Mouse (Mus musculus) gastrocnemius, adult 2 months (tissue): Measurements from ENCODE around the gene Camk2d. TPM values are rescaled to one million over a fixed set of nuclear protein-coding genes. Genes with fewer than 3 reads are reported as not detected.

Experiments used
- DNase-seq: peaks from one replicate; pipeline ENCODE4 v3.0.0; 2022
- H3K27ac ChIP-seq: fragments of 200-600 bp; 2 replicates; pipeline ENCODE4 v1.8.1; 2022; ENCODE audit warnings: mild to moderate bottlenecking
- H3K4me3 ChIP-seq: fragments of 200-600 bp; 2 replicates; pipeline ENCODE4 v1.8.1; 2022; ENCODE audit warnings: mild to moderate bottlenecking, moderate library complexity
- CTCF ChIP-seq: fragments of 200-600 bp; IDR thresholded peaks from 2 replicates; pipeline ENCODE4 v1.8.1; 2022; ENCODE audit warnings: antibody characterized with exemption, mild to moderate bottlenecking, moderate library complexity
- intact Hi-C: fragments of 180-260 bp; cut with DNase I; formaldehyde crosslinking; loops from one replicate; pipeline ENCODE4 v1.15.1; 2025
- total RNA-seq, 2 experiments: library from RNA; stranded (reverse); gene quantifications; 2 replicates each; pipeline ENCODE4 v1.2.3; 2021

Camk2d gene
- total RNA-seq, 2 experiments from 2014 or later, result 54.2 to 60.1 TPM

DNA sequence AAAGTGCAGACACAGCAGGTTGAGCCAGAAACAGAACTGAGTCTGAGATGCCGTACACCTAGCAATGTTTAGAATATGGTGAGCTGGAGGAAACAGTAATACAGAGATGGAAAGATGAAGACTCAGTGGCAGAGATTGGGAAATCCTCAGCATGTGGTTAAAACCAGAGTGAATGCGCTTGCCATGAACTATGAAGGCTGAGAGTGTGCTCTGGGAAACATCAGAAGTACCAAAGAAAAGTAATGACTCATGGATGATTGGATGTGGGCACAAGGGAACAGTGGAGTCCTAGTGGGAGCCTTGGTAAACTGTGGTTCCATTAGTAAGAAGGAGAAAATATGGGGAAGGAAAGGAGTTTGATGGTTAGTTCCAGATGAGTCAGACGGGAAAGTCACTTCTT lies 231.8 kb downstream of the Camk2d start:
- no peak for DNase-seq
- TF ChIP-seq CTCF, result no peak
- intact Hi-C loops, result no loop called here
- no peak overlapping the region for H3K4me3 ChIP-seq
- H3K27ac ChIP-seq, result no peak overlapping the region

DNA sequence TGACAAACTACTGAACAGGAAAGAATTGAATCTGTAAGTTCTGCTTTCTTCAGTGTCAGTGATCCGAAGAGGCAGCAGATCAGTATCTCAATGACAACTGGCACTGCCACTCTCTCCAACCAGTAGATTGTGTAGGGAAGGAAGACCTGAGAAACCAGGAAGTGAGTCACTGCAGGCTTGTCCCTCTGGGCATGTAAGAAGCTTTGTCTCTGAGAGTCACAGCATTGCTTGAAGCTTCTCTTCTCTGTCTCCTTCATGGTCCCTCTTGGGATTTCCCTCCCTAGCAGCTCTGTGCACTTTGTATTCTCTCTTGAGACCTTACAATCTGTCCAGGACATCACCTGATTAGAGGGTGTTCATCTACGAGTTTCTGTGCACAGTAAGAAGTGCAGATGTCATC lies 233.7 kb downstream of the Camk2d start:
- no peak for DNase-seq
- Histone ChIP-seq H3K4me3 (no peak overlapping the region), H3K27ac (no peak overlapping the region)
- intact Hi-C loops, result no loop called here
- no peak for TF ChIP-seq CTCF

DNA sequence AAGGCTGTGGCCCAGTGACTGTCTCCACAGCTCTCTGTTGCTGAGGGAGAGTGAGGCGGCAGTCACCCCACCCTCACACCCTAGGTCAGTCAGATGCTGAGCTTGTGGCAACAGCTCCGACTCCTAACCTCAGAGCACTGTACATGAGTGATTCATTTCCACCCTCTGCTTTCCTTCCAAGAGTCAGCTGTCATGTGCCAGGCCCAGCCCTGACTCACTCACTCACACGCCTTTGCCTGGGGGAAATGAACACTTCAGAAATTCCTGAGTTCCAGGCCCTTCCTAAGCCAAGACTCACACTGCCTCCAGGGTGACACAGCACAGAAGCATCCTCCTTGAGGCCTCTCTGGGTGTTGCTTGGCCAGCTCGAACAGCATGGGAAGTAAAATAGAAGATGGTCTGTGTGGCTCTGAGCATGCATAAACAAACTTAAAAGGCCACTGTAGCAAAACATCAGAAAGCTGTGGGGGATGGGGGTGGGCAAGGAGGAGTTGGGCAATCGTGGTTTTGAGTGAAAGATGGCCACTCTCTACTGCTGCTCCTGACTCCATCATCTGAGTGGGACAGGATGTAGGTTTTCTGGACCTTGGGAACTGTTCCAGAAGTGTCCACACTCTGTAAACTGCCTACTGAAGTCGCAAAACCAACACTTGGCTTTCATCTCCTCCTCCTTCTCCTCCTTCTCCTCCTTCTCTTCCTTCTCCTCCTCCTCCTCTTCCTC lies 235.5 kb downstream of the Camk2d start:
- TF ChIP-seq CTCF, result no peak
- intact Hi-C loops, result no loop called here

DNA sequence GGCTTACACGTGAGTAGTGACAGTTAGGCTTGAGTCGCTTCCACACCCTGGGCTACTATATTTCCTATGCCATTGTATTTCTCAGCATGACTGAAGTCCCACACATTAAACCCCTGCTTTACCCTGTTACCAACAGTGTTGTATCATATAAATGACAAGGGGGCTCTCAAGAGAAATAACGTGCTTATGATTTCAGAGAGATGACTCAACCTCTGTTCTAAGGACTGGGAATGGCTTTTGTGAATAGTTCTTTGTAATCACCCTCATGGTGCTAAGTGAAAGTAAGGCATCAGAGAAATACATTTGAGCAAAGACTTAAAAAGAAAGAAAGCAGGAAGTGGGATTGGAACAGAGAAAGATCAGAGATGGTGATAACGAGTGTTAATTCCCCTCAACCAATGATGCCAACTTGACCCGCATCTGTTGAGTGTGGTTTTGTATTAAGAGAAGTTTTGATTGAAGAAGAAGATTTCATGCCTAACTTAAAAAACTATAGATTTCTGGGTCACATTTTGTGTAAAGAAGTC lies 238.6 kb downstream of the Camk2d start:
- DNase-seq, result no peak
- Histone ChIP-seq H3K27ac (no peak overlapping the region), H3K4me3 (no peak overlapping the region)
- intact Hi-C loops, result no loop called here
- no peak for TF ChIP-seq CTCF

More for the DNA sequence above, 235.5 kb downstream of the Camk2d start:
- DNase-seq, result peak; percentile 75
- Histone ChIP-seq H3K4me3 (no peak overlapping the region), H3K27ac (no peak overlapping the region; the same call in none of the 2 replicates)

DNA sequence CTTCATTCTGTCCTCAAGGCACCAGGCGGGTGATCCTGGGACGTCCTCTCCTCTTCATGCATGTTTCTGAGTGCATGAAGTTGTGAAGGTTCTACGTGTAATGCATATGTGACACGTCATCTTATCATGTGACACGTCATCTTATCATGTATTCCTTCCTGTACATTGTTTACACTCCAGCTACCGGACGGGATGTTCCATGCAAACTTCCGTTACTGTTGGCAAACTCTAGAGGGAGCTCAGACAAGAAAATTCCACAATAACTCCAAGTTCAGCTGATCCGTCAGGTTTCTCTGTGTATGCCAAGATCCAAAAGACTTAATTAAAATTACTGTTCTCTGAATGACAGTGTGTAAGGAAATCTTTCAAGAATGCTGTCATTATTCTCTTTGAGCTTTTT lies 246.7 kb downstream of the Camk2d start:
- Histone ChIP-seq H3K4me3 (no peak overlapping the region), H3K27ac (no peak overlapping the region)
- intact Hi-C loops, result no loop called here
- DNase-seq, result no peak
- TF ChIP-seq CTCF, result no peak

DNA sequence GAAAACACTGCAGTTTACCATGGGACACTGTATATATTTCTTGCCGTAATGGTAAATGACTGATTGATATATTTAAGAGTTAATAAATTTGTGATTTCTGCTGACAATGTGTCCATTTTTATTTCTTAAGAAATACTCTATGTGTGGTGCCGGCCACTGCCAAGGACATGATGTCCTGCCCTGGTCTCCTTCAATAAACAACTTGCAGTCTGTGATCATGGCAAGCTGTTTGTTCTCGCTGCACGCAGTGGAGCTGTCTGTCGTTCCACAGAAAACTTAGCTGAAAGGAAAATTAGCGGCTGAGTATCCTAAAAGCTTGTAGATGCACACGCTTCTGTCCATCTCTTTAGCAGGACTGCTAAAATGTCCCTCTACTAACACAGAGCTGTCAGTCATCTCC lies 248.7 kb downstream of the Camk2d start:
- intact Hi-C loops, result no loop called here
- H3K27ac ChIP-seq, result no peak overlapping the region
- no peak for TF ChIP-seq CTCF
- H3K4me3 ChIP-seq, result no peak overlapping the region
- no peak for DNase-seq

DNA sequence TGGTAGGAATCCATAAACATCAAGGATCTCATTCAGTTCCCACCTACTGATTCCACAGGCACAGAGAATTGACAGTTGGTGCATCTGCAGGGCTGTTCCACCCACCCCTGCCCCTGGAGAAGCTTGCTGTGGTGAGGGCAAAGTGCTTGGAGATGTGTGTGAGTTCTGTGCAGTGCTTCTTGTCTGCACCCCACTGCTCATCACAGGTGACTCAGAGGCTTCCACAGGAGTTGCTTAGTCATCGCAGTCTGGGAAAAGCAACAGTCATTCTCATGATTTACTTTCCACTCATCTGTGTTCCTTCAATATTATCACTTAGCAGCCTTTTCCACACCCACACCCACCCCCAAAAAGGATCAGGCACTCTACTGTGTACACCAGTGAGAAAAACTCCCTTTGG lies 252.0 kb downstream of the Camk2d start:
- no peak overlapping the region for H3K4me3 ChIP-seq
- no peak for TF ChIP-seq CTCF
- H3K27ac ChIP-seq, result no peak overlapping the region
- intact Hi-C loops, result no loop called here
- no peak for DNase-seq

DNA sequence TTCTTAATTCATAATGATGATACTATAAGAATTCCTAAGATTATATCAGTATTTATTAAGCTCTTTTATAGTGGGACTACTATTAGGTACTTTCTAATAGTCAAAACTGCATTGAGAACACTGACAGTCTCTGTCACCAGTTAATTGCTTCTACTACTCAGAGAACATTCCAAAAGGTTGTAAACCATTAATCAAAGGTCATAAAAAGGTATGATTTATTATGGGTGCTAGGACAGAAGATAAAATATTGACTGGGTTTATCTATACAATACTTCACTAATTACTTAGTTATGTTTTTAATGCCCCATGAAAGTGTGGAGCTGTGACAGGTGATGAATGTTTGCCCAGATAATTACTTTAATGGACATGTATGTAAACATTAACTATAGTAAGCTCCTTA lies 264.3 kb downstream of the Camk2d start:
- H3K27ac ChIP-seq, result no peak overlapping the region
- no peak overlapping the region for H3K4me3 ChIP-seq
- intact Hi-C loops, result no loop called here
- no peak for TF ChIP-seq CTCF
- DNase-seq, result no peak

DNA sequence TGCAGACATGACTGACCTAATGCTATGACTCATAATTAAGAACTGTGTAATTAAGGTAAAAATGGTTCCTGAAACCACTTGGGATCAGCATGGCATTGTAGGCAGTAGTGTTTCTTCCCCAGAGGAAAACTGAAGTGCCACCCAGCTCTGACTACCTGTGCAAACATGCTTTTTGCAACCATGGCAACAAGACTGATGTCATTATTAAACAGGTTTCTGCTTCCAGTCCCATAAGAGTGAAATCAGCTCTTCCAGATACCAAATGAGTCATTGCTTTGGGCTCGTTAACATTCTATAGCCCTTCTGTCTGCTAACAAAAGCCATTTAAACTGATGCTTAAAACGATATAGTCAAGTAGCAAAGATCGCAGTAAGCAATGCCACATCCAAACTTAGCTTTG lies 273.5 kb downstream of the Camk2d start:
- no peak overlapping the region for H3K4me3 ChIP-seq
- DNase-seq, result no peak
- intact Hi-C loops, result no loop called here
- TF ChIP-seq CTCF, result no peak
- H3K27ac ChIP-seq, result no peak overlapping the region

DNA sequence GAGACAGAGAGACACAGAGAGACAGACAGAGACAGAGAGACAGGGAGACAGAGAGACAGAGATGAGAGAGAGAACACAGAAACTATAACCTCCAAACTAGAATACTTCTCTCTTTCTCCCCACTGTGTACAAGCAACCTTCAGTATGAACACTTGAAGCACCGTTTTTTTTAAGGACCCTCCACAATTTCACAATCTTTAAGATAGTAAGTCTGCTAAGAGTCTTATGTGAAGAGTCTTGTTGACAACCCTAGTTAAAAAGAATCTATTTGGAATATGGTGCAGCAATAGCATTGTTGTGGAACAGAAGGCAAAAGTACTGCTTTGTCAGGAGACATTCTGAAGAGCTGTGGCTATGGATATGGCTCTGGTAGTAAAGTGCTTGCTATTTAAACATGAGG lies 274.6 kb downstream of the Camk2d start:
- H3K4me3 ChIP-seq, result no peak overlapping the region
- no peak overlapping the region for H3K27ac ChIP-seq
- intact Hi-C loops, result no loop called here
- TF ChIP-seq CTCF, result no peak
- no peak for DNase-seq

DNA sequence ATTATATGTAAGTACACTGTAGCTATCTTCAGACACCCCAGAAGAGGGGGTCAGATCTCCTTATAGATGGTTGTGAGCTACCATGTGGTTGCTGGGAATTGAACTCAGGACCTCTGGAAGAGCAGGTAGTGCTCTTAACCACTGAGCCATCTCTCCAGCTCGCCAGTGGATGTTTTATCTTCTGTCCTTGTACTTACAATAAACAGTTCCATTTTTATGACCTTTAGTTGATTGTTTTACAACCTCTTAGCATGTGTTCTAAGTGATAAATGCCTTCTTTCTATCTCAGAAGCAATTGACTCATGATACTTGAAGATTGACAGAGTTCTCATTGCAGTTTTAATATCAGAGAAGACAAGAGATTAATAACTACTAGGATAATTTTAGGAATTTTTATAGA lies 282.1 kb downstream of the Camk2d start:
- no peak for TF ChIP-seq CTCF
- DNase-seq, result no peak
- Histone ChIP-seq H3K27ac (no peak overlapping the region), H3K4me3 (no peak overlapping the region)
- intact Hi-C loops, result no loop called here

DNA sequence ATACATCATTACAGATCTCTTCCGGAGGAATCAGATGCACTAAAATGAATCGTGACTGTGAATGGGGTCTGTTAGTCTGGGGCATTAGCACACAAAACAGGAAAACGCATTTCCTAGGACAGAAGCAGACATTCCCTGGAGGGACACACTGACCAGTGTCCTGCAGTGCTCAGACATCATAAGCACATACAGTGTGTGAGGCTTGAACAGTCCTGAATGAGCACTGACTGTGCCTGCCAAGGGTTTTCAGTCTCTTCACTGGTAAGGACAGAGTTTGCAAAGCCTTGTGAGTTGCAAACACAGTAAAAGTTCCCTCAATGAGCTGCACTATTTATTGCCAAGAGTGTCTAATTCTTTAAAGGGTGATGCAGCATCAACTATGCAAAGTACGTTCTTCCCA lies 290.0 kb downstream of the Camk2d start:
- intact Hi-C loops, result no loop called here
- DNase-seq, result no peak
- no peak overlapping the region for H3K4me3 ChIP-seq
- no peak overlapping the region for H3K27ac ChIP-seq
- no peak for TF ChIP-seq CTCF

DNA sequence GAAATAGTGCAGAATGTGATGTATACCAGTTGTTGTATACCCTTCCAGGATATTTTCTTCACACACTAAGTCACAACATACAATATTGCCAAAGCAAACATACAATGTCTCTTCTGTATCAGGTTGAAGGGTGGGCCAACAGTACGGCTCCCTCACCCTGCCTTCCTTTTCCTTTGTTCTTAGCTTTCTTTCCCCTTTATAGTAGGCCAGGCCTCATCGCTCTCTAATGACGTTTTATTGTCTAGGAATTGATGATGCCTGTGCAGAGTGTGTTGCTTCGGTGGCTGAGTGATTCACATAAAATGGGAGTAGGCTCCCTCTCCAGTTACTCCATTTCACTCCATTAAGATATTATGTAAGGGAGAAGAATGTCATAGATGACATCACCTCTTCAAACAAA lies 290.5 kb downstream of the Camk2d start:
- intact Hi-C loops, result no loop called here
- DNase-seq, result no peak
- TF ChIP-seq CTCF, result no peak
- Histone ChIP-seq H3K27ac (no peak overlapping the region), H3K4me3 (no peak overlapping the region)

Other genes starting within 250 kb of the Camk2d start
- under 1 TPM; 0.33 to 0.42 TPM for gene Arsj, start 232.6 kb upstream of the Camk2d start, total RNA-seq